Mouse (Mus musculus) activated CD4-positive, CD25-positive, alpha-beta regulatory T cell (primary cell): Measurements from ENCODE around the gene Opn1mw. TPM values are rescaled to one million over a fixed set of nuclear protein-coding genes. Genes with fewer than 3 reads are reported as not detected.

Experiments
- polyA plus RNA-seq, 2 experiments: library from polyadenylated mRNA; unstranded; fragments of 100-300 nt; shearing (Covaris generic); gene quantifications; one replicate each; pipeline ENCODE4 v1.2.1; 2017

Opn1mw gene
- polyA plus RNA-seq = not detected

DNA sequence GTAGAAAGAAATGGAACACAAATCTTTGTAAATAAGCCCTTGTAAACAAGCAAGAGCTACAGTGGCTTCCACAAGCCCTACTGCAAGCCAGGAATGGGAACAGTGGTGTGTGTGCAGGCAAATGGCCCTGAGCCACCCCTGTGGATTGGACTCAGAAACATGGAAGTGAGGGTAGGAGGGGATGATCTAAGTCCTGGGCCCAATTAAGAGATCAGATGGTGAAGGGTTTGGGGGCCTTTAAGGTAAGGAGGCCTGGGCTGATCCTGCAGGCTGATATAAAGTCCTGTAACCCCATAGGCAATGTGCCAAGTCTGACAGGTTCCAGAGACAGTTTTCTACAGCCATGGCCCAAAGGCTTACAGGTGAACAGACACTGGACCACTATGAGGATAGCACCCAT is at the start of gene Opn1mw:
TSS of gene Opn1mw (plus strand) at position 301 of the 400 bp plus-strand sequence.

GRCm38 (mm10) chrX:74135263-74135662 is 8.0 kb downstream of the Opn1mw start, which contains the start of gene Mecp2:
Gene Mecp2, minus strand, starts transcription at chrX:74135363.

DNA sequence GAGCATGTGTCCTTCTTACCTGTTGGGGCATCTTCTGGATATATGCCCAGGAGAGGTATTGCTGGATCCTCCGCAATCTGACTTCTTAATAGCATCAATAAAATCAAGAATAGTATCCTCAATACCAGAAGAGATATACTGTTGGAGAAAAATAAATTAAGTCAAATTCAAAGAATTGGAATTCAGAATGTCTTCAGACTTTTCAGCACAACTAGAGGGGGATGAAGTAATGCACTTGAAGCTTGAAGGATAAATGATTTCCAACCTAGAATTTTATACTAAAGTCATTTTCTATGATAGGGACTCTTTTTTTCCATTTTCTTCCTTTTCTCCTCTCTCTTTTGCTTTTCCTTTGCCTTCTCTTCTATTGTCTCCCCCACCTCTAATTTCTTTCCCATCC is 40.5 kb downstream of the Opn1mw start, which contains the start of gene Tex28:
TSS of gene Tex28 (minus strand) at position 101 of the 400 bp plus-strand sequence.

DNA sequence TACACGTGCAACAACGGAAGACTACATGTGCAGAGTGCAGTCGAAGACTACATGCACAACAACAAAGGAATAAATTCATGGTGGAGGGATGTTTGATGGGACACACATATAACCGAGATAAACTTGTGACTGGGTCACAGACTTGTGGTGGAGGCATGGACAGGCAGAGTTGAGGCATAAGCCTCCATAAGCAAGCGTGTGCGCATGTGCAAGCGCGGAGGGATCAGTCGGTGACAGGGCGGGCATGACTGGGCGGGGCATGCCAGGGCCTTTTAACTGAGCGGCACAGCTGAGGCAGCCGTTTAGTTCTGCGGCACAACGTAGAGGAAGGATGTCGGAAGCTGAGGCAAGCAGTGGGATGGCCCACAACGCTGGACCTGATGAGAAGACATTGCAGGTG is 49.7 kb downstream of the Opn1mw start, which contains the start of gene Tktl1:
TSS of gene Tktl1 (plus strand) at position 301 of the 400 bp plus-strand sequence.

Other genes starting within 250 kb of the Opn1mw start
- gene Avpr2, start 235.4 kb upstream of the Opn1mw start, polyA plus RNA-seq = 1 to 10 TPM; 2.7 to 3.1 TPM
- 10 to 100 TPM; 10.1 to 16.6 TPM for gene L1cam, start 231.4 kb upstream of the Opn1mw start, polyA plus RNA-seq
- gene Arhgap4, start 205.6 kb upstream of the Opn1mw start, polyA plus RNA-seq = 100 to 1,000 TPM; 174 to 277 TPM
- 100 to 1,000 TPM; 226 to 247 TPM for gene Naa10, start 205.5 kb upstream of the Opn1mw start, polyA plus RNA-seq
- gene Renbp, start 196.6 kb upstream of the Opn1mw start, polyA plus RNA-seq = 10 to 100 TPM in 1 of 2 experiments, 1 to 10 TPM in 1; 8.5 to 12.2 TPM
- 10 to 100 TPM; 25.4 to 45.1 TPM for gene Hcfc1, start 161.1 kb upstream of the Opn1mw start, polyA plus RNA-seq
- gene Irak1, start 103.5 kb upstream of the Opn1mw start, polyA plus RNA-seq = 100 to 1,000 TPM; 147 to 160 TPM
- 10 to 100 TPM; 27.2 to 34.9 TPM for gene Mecp2, start 7.9 kb downstream of the Opn1mw start, polyA plus RNA-seq
- gene Tex28, start 40.4 kb downstream of the Opn1mw start, polyA plus RNA-seq = not detected
- 1 to 10 TPM; 1.6 to 5.7 TPM for gene Tktl1, start 49.8 kb downstream of the Opn1mw start, polyA plus RNA-seq
- 100 to 1,000 TPM; 127 to 290 TPM for gene Flna, start 122.4 kb downstream of the Opn1mw start, polyA plus RNA-seq
- 10 to 100 TPM; 69.5 to 74.3 TPM for gene Emd, start 127.2 kb downstream of the Opn1mw start, polyA plus RNA-seq
- gene Rpl10, start 143.3 kb downstream of the Opn1mw start, polyA plus RNA-seq = 10 to 100 TPM; 31.8 to 59.8 TPM
- gene Taz, start 154.4 kb downstream of the Opn1mw start, polyA plus RNA-seq = 100 to 1,000 TPM; 107 to 144 TPM
- gene Dnase1l1, start 154.9 kb downstream of the Opn1mw start, polyA plus RNA-seq = 10 to 100 TPM; 17.9 to 18.4 TPM
- gene Atp6ap1, start 169.6 kb downstream of the Opn1mw start, polyA plus RNA-seq = 100 to 1,000 TPM; 143 to 153 TPM
- gene Gdi1, start 177.5 kb downstream of the Opn1mw start, polyA plus RNA-seq = 100 to 1,000 TPM; 223 to 256 TPM
- 10 to 100 TPM; 67.2 to 91.4 TPM for gene Fam50a, start 185.6 kb downstream of the Opn1mw start, polyA plus RNA-seq
- gene Plxna3, start 201.6 kb downstream of the Opn1mw start, polyA plus RNA-seq = 1 to 10 TPM; 2.0 to 3.2 TPM
- gene Lage3, start 226.2 kb downstream of the Opn1mw start, polyA plus RNA-seq = 10 to 100 TPM; 54.4 to 73.1 TPM
- 10 to 100 TPM; 50.8 to 64.5 TPM for gene Ubl4a, start 245.8 kb downstream of the Opn1mw start, polyA plus RNA-seq
- gene Slc10a3, start 245.9 kb downstream of the Opn1mw start, polyA plus RNA-seq = 10 to 100 TPM; 27.8 to 37.9 TPM